Mouse (Mus musculus) small intestine, adult 2 months (tissue): ENCODE data around the gene Lama2.

Experiments
- CTCF ChIP-seq: fragments of 200-500 bp; IDR thresholded peaks from 2 replicates; pipeline ENCODE4 v1.5.1; 2012; ENCODE audit warnings: low read depth, mild to moderate bottlenecking, control low read depth, inconsistent platforms, low read length, moderate library complexity, mixed read lengths; ENCODE audit not compliant: insufficient replicate concordance, insufficient read length; ENCODE audit errors: extremely low read depth
- POLR2A ChIP-seq: fragments of 200-500 bp; IDR thresholded peaks from 2 replicates; pipeline ENCODE4 v1.6.1; 2012; ENCODE audit warnings: low read depth, mild to moderate bottlenecking, control low read depth, inconsistent platforms, low read length, moderate library complexity

DNA sequence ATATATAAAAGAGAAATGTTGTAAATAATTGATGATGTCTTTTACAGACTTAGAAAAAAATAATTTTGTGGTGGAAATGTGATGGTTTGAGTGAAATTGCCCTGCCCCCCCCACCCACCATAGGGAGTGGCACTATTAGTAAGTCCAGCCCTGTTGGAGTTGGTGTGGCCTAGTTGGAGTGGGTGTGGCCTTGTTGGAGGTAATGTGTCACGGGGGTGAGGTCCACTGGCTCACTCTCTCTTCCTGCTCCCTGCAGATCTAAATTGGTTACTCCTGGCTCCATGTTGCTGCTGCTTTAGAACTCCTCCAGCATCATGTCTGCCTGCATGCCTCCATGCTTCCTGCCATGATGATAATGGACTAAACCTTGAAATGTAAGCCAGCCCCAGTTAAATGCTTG lies 680.0 kb downstream of the Lama2 start:
- TF ChIP-seq CTCF (no peak), POLR2A (no peak)
